Mouse (Mus musculus) liver, postnatal 0 days (tissue): ENCODE measurements around the gene Mt2.

Experiments used
- CTCF ChIP-seq: sonication (generic); IDR thresholded peaks from 2 replicates; pipeline ENCODE4 v1.5.1; 2016; ENCODE audit warnings: antibody characterized with exemption, low read depth
- EP300 ChIP-seq: IDR thresholded peaks from 2 replicates; pipeline ENCODE4 v1.6.1; 2016; ENCODE audit warnings: antibody characterized with exemption, low read depth, mild to moderate bottlenecking

DNA sequence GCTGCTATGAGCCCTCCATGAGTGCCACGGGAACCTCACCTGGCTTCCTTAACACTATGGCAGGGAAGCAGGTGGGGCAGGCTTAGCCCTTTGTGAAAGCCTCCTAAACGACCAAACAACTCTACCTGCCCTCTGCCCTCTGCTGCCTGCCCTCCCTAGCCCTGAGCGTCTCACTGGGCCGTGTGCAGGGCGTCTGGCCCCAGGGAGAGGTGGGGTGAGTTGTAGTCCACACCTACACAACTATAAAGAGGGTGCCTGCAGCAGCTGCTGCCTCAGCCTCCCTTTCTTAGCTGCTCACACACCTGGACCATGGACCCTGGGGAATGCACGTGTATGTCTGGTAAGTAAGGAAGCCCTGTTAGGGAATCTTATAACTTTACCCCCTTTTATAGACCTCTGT lies 35.5 kb upstream of the Mt2 start, which contains the start of gene Mt4:
- TF ChIP-seq EP300 (no peak), CTCF (no peak)
